ENCODE assay signal across 8 mouse cellular contexts in the genomic region with DNA sequence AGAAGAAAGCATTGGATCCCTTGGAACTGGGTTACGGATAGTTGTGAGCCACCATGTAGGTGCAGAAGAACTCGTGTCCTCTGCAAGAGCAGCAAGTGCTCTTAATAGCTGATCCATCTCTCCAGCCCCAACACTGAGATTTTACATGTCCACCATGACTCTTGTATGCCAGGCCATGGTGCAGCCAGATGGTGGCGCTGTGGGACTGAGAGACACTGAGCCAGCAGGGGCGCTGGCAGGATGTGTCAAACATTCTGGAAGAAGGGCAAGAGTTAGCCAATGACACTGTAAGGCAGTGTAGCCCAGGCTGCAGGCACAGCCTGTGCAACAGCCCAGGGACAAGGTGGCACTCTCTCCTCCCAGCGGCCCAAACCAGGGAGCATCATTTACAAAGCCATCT. TPM values are rescaled to one million over a fixed set of nuclear protein-coding genes. Genes with fewer than 3 reads are reported as not detected.
DNase-seq lines count a peak whose midpoint lies in the region; ATAC-seq and TF ChIP-seq lines count a peak whose summit lies in the region.

No protein-coding gene starts in this region.

- WGBS in hindbrain, embryonic 10.5 days = 23% methylated on average over 5 of the region's 5 CpGs
- WGBS in hindbrain, embryonic 13.5 days = 26% methylated on average over 5 of the region's 5 CpGs
- WGBS in hindbrain, embryonic 12.5 days = 20% methylated on average over 5 of the region's 5 CpGs
- 29% methylated on average over 5 of the region's 5 CpGs for WGBS in midbrain, embryonic 13.5 days

- H3K36me3 ChIP-seq in hindbrain, embryonic 10.5 days = no peaks in the 10 kb centered on the region
- no peaks in the 10 kb centered on the region for H3K36me3 ChIP-seq in hindbrain, embryonic 13.5 days
- H3K36me3 ChIP-seq in hindbrain, embryonic 12.5 days = no peaks in the 10 kb centered on the region
- no peaks in the 10 kb centered on the region for H3K36me3 ChIP-seq in midbrain, embryonic 13.5 days
- H3K36me3 ChIP-seq in testis, adult 2 months (ENCODE audit: control insufficient read depth, insufficient read depth, low read length) = no peaks in the 10 kb centered on the region

- ATAC-seq in hindbrain, embryonic 13.5 days (ENCODE audit: low FRiP score) = no peak
- ATAC-seq in hindbrain, embryonic 12.5 days (ENCODE audit: low FRiP score) = peak; percentile 53; the same call in 1 of the 2 replicates
- peak; percentile 29; the same call in 1 of the 2 replicates for ATAC-seq in midbrain, embryonic 13.5 days

- peaks cover 98% of the 10 kb centered on the region for H3K27me3 ChIP-seq in hindbrain, embryonic 10.5 days (ENCODE audit: insufficient read depth, poor library complexity, severe bottlenecking)
- peaks cover 99% of the 10 kb centered on the region for H3K27me3 ChIP-seq in hindbrain, embryonic 13.5 days
- peaks cover 89% of the 10 kb centered on the region for H3K27me3 ChIP-seq in hindbrain, embryonic 12.5 days
- peaks cover 97% of the 10 kb centered on the region for H3K27me3 ChIP-seq in midbrain, embryonic 13.5 days
- H3K27me3 ChIP-seq in testis, adult 2 months (ENCODE audit: control insufficient read depth, insufficient read depth, low read length) = no peaks in the 10 kb centered on the region

- no peak for TF ChIP-seq POLR2A in testis, adult 2 months (IDR thresholded peaks at IDR 0.05; ENCODE audit: control insufficient read depth, low read depth, low read length)

- H3K4me2 ChIP-seq in hindbrain, embryonic 13.5 days = no peak overlapping the region
- no peak overlapping the region for H3K4me2 ChIP-seq in hindbrain, embryonic 12.5 days (replicated peaks)
- no peak overlapping the region for H3K4me2 ChIP-seq in midbrain, embryonic 13.5 days (replicated peaks)

- peak; percentile 90 for DNase-seq in hindbrain, embryonic 10.5 days (ENCODE audit: low spot score)
- peak; percentile 69 for DNase-seq in adrenal gland, adult 8-10 months
- peak; percentile 87 for DNase-seq in embryo, embryonic 9.5 days (ENCODE audit: extremely low spot score)
- DNase-seq in left cerebral cortex, postnatal 25 days (ENCODE audit: low spot score in 2 of 2) = peak; percentile 73 to 80

- H3K4me3 ChIP-seq in hindbrain, embryonic 10.5 days = no peak overlapping the region
- H3K4me3 ChIP-seq in hindbrain, embryonic 13.5 days = no peak overlapping the region
- no peak overlapping the region for H3K4me3 ChIP-seq in hindbrain, embryonic 12.5 days
- no peak overlapping the region for H3K4me3 ChIP-seq in midbrain, embryonic 13.5 days (replicated peaks)
- H3K4me3 ChIP-seq in testis, adult 2 months (ENCODE audit: control insufficient read depth, low read depth, low read length) = no peak overlapping the region

- TF ChIP-seq CTCF in testis, adult 2 months (IDR thresholded peaks at IDR 0.05; ENCODE audit: control insufficient read depth, insufficient read depth, insufficient replicate concordance, low read depth, low read length) = peak; percentile 91; the same call in 1 of the 2 replicates

- no peak overlapping the region for H3K9ac ChIP-seq in hindbrain, embryonic 13.5 days
- no peak overlapping the region for H3K9ac ChIP-seq in hindbrain, embryonic 12.5 days
- no peak overlapping the region for H3K9ac ChIP-seq in midbrain, embryonic 13.5 days (replicated peaks)

- no peaks in the 10 kb centered on the region for H3K9me3 ChIP-seq in hindbrain, embryonic 10.5 days
- H3K9me3 ChIP-seq in hindbrain, embryonic 13.5 days = no peaks in the 10 kb centered on the region
- no peaks in the 10 kb centered on the region for H3K9me3 ChIP-seq in hindbrain, embryonic 12.5 days (replicated peaks)
- H3K9me3 ChIP-seq in midbrain, embryonic 13.5 days = no peaks in the 10 kb centered on the region

- peaks cover 40% of the 10 kb centered on the region for H3K4me1 ChIP-seq in hindbrain, embryonic 10.5 days (replicated peaks)
- H3K4me1 ChIP-seq in hindbrain, embryonic 13.5 days (replicated peaks) = peaks cover 13% of the 10 kb centered on the region
- peaks cover 12% of the 10 kb centered on the region for H3K4me1 ChIP-seq in hindbrain, embryonic 12.5 days
- H3K4me1 ChIP-seq in midbrain, embryonic 13.5 days (replicated peaks) = peaks cover 18% of the 10 kb centered on the region
- no peaks in the 10 kb centered on the region for H3K4me1 ChIP-seq in testis, adult 2 months (ENCODE audit: control insufficient read depth, insufficient read depth, low read length)

- intact Hi-C loops in left cerebral cortex, postnatal 25 days (cut with DNase I) = loop anchor here (5.0 kb wide), 3 partner anchors 303 to 473 kb away; no protein-coding TSS in a partner anchor

- no peak overlapping the region for H3K27ac ChIP-seq in hindbrain, embryonic 10.5 days
- no peak overlapping the region for H3K27ac ChIP-seq in hindbrain, embryonic 13.5 days
- no peak overlapping the region for H3K27ac ChIP-seq in hindbrain, embryonic 12.5 days
- H3K27ac ChIP-seq in midbrain, embryonic 13.5 days = no peak overlapping the region
- H3K27ac ChIP-seq in testis, adult 2 months (ENCODE audit: control insufficient read depth, insufficient read depth, low read depth, low read length) = no peak overlapping the region

RNA-seq across cellular contexts. Expression of gene Ass1, which starts 14.2 kb away (rescaled TPM):
- 11.8 and 15.0 TPM in 2 replicates for polyA plus RNA-seq in hindbrain, embryonic 10.5 days (2016; fragmentation: Nextera tagmentation; extraction: Ambion mirVana)
- polyA plus RNA-seq in hindbrain, embryonic 13.5 days (2015; fragmentation: Nextera tagmentation; extraction: Ambion mirVana) = 8.0 TPM in 2 replicates
- total RNA-seq in adrenal gland, adult 8-10 months (2022) = 10 to 100 TPM; 23.3 to 46.1 (median 34.9) TPM
- 7.2 and 7.7 TPM in 2 replicates for polyA plus RNA-seq in hindbrain, embryonic 12.5 days (2016; fragmentation: Nextera tagmentation; extraction: Ambion mirVana)
- 10 to 100 TPM; 16.1 to 16.8 TPM for total RNA-seq in left cerebral cortex, postnatal 25 days (2021)
- 10.5 and 12.1 TPM in 2 replicates for polyA plus RNA-seq in midbrain, embryonic 13.5 days (2015; fragmentation: Nextera tagmentation; extraction: Ambion mirVana)
- 34.6 and 39.8 TPM in 2 replicates for polyA plus RNA-seq in testis, adult 2 months (2012; rRNA removed)
